Mouse (Mus musculus) bone marrow, adult 2 months (tissue): ENCODE measurements around the gene Sufu.

Experiments used
- CTCF ChIP-seq: fragments of 200-500 bp; IDR thresholded peaks from 2 replicates; pipeline ENCODE4 v1.5.1; 2011; ENCODE audit warnings: low read length, control low read depth; ENCODE audit not compliant: control insufficient read depth, insufficient read depth
- POLR2A ChIP-seq: fragments of 200-500 bp; IDR thresholded peaks from 2 replicates; pipeline ENCODE4 v1.6.1; 2011; ENCODE audit warnings: low read depth, mild to moderate bottlenecking, control low read depth, low read length, borderline replicate concordance; ENCODE audit not compliant: control insufficient read depth

- TF ChIP-seq POLR2A (peak; percentile 68; the same call in 1 of the 2 replicates), CTCF (no peak)
These were observed 103.3 kb downstream of the Sufu start for GRCm38 (mm10) chr19:46499836-46500580.
